8 mouse cellular contexts compared by ENCODE assay signal in the genomic region with DNA sequence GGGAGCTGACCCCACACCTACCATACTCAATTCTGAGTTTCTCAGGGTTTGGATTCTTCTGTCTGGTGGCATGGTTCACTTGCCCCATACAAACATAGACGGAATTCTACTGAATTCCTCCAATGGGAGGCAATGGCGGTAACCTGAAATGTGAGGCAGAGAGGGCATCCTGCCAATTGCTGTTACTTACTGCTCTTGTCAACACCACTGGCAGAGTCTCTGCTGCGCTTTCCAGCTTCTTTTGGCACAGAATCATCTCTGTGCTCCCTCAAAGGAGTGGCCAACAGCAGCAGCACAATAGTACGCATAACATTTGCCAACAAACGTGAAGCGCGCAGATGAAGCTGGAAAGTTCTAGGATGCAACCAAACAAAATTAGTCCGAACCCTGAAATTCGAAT. TPM values are rescaled to one million over a fixed set of nuclear protein-coding genes. Genes with fewer than 3 reads are reported as not detected.
DNase-seq lines count a peak whose midpoint lies in the region.

No protein-coding gene starts in this region.

- peak; percentile 47 to 76 for DNase-seq in adrenal gland, adult (ENCODE audit: inconsistent age in 2 of 2, low spot score in 1 of 2)
- DNase-seq in adrenal gland, postnatal 4 days (ENCODE audit: low spot score in 2 of 2), result no peak
- peak; percentile 52 to 57 for DNase-seq in left cerebral cortex, postnatal 10 days (ENCODE audit: extremely low spot score in 1 of 2, low spot score in 2 of 2)
- DNase-seq in left cerebral cortex, adult 18-20 months (ENCODE audit: low spot score in 2 of 2), result no peak
- peak; percentile 32 for DNase-seq in gastrocnemius, postnatal 25 days
- peak; percentile 8 for DNase-seq in lung, postnatal 25 days (ENCODE audit: low spot score)
- DNase-seq in thymus, postnatal 10 days (ENCODE audit: low spot score in 2 of 2), result no peak
- DNase-seq in urinary bladder, adult 2 months (ENCODE audit: low spot score), result no peak

- intact Hi-C loops in left cerebral cortex, postnatal 10 days (cut with DNase I), result no loop called here

RNA-seq across cellular contexts. Expression of a gene that starts 17.1 kb away (rescaled TPM):
- 10 to 100 TPM; 10.8 to 10.9 TPM for total RNA-seq in adrenal gland, postnatal 4 days (2021)
- 10 to 100 TPM; 12.3 to 15.3 TPM for total RNA-seq in left cerebral cortex, postnatal 10 days (2021)
- total RNA-seq in left cerebral cortex, adult 18-20 months (2021), result 10 to 100 TPM; 10.6 to 11.7 TPM
- 1 to 10 TPM; 2.1 to 2.4 TPM for total RNA-seq in gastrocnemius, postnatal 25 days (2021)
- polyA plus RNA-seq in urinary bladder, adult 2 months (2012; rRNA removed), result 5.7 and 6.0 TPM in 2 replicates

Comparison
In these comparisons a context has a peak if more than half of its experiments do, and no peak if none do; other contexts are left out.
1. DNase-seq: peak in adrenal gland, adult (2 of 2), left cerebral cortex, postnatal 10 days (2 of 2), gastrocnemius, postnatal 25 days (single experiment) and lung, postnatal 25 days (single experiment); none in adrenal gland, postnatal 4 days (0 of 2), left cerebral cortex, adult 18-20 months (0 of 2), thymus, postnatal 10 days (0 of 2) and urinary bladder, adult 2 months (single experiment).